Mouse (Mus musculus) macrophage (primary cell): ENCODE results near the gene Cavin4. TPM values are rescaled to one million over a fixed set of nuclear protein-coding genes. Genes with fewer than 3 reads are reported as not detected.
"Not testable (repeated sequence)": the region's sequence is repeated elsewhere in the genome, so short reads cannot be mapped to it uniquely, and the experiment has no call there.

ENCODE experiments used
- H3K27ac ChIP-seq: fragments of 350-480 bp; formaldehyde crosslinking; 2 replicates; pipeline ENCODE4 v1.9.0; 2021
- H3K36me3 ChIP-seq: fragments of 350-480 bp; formaldehyde crosslinking; 2 replicates; pipeline ENCODE4 v1.9.0; 2021; ENCODE audit errors: inconsistent target
- H3K4me3 ChIP-seq: fragments of 350-480 bp; formaldehyde crosslinking; 2 replicates; pipeline ENCODE4 v1.9.0; 2021; ENCODE audit errors: inconsistent target
- H3K79me2 ChIP-seq: fragments of 350-480 bp; formaldehyde crosslinking; 2 replicates; pipeline ENCODE4 v1.9.0; 2021; ENCODE audit errors: inconsistent target
- WGBS: methylation state at CpG from one replicate; pipeline ENCODE4 v1.1.7; 2026; ENCODE audit warnings: inconsistent platforms; ENCODE audit not compliant: missing documents; 5-methylcytosine and 5-hydroxymethylcytosine counted together
- polyA plus RNA-seq: library from polyadenylated mRNA; stranded (reverse); fragments of 250-400 nt; gene quantifications from 3 replicates; pipeline ENCODE4 v1.2.4, GENCODE M21; 2018; ENCODE audit warnings: inconsistent platforms

Gene Cavin4
- polyA plus RNA-seq, 1 experiment from 2014 or later: not detected

DNA sequence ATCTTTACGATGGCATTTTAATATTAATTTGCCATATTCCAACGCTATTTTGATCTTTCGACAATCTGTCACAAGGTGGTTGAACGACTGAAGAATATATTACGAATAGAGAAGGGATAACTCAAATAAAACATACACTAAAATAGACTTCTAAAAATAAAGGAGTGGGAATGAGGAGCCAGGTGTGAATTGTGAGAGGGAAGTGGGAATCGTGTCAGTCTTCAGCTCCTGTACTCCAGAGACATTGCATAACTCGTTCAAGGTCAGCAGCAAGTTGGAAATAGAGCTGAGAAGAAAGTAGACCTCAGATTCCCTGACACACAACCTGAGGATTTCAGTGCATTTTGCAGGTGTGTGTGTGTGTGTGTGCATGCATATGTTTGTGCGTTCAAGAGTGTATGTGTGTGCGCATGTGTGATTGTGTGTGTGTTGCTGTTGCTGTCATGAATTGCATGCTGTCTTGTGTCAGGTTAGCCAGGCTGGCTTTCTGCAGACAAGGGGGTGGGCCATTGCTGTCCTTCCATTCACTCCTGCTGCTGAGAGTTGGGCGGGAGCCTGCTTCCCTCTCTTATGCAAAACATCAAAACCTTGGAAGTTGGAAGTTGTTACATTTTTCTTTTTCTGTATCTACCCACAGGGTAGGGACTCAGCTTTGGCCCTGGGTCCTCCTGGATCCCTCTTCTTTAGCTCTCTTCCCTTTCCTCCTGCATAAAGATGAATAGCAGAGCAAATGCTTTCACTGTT lies 12.5 kb upstream of the Cavin4 start:
- Histone ChIP-seq H3K79me2 (no peaks in the 10 kb centered on the region), H3K36me3 (no peaks in the 10 kb centered on the region), H3K4me3 (no peak overlapping the region), H3K27ac (no peak overlapping the region)
- 92% methylated on average over 10 of the region's 10 CpGs for WGBS

DNA sequence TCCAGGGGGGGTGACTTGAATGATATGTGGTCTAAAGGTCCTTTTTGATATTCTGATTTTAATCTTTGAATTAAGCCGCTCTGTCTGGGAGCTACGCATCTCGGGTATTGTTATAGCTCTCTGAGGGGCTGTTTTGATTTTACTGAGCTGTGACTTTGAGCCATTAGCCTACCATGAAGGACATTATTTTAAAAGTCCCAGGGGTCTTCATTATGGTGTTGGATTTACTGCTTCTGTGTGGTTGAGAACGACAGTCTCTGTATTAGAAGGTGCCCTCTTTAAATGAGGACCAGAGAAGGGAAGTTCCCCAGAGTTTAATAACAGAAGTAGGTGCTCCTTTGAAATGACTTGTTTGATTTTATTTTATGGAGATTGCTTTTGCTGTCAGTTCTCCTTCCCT lies 9.2 kb upstream of the Cavin4 start:
- WGBS: 92% methylated on average over 4 of the region's 4 CpGs
- H3K36me3 ChIP-seq: no peaks in the 10 kb centered on the region

GRCm38 (mm10) chr4:48656530-48656929 lies 6.8 kb upstream of the Cavin4 start:
- 46% methylated on average over 8 of the region's 8 CpGs for WGBS
- Histone ChIP-seq H3K4me3 (no peak overlapping the region), H3K36me3 (no peaks in the 10 kb centered on the region), H3K27ac (no peak overlapping the region), H3K79me2 (no peaks in the 10 kb centered on the region)

More for the DNA sequence above, 9.2 kb upstream of the Cavin4 start:
- H3K79me2 ChIP-seq: no peaks in the 10 kb centered on the region
- no peak overlapping the region for H3K27ac ChIP-seq
- no peak overlapping the region for H3K4me3 ChIP-seq

GRCm38 (mm10) chr4:48660144-48660543 lies 3.2 kb upstream of the Cavin4 start:
- H3K79me2 ChIP-seq: no peaks in the 10 kb centered on the region
- no peak overlapping the region for H3K27ac ChIP-seq
- no peak overlapping the region for H3K4me3 ChIP-seq
- no peaks in the 10 kb centered on the region for H3K36me3 ChIP-seq
- 34% methylated on average over 4 of the region's 4 CpGs for WGBS

GRCm38 (mm10) chr4:48660619-48661575 lies 2.4 kb upstream of the Cavin4 start:
- H3K79me2 ChIP-seq: no peaks in the 10 kb centered on the region
- H3K27ac ChIP-seq: no peak overlapping the region
- H3K36me3 ChIP-seq: no peaks in the 10 kb centered on the region
- H3K4me3 ChIP-seq: no peak overlapping the region
- 94% methylated on average over 7 of the region's 7 CpGs for WGBS

- no peaks in the 10 kb centered on the region for H3K79me2 ChIP-seq
- no peak overlapping the region for H3K4me3 ChIP-seq
- 92% methylated on average over 6 of the region's 6 CpGs for WGBS
- H3K27ac ChIP-seq: no peak overlapping the region
- H3K36me3 ChIP-seq: no peaks in the 10 kb centered on the region
Observed at GRCm38 (mm10) chr4:48664021-48664420, 707 bp downstream of the Cavin4 start.

DNA sequence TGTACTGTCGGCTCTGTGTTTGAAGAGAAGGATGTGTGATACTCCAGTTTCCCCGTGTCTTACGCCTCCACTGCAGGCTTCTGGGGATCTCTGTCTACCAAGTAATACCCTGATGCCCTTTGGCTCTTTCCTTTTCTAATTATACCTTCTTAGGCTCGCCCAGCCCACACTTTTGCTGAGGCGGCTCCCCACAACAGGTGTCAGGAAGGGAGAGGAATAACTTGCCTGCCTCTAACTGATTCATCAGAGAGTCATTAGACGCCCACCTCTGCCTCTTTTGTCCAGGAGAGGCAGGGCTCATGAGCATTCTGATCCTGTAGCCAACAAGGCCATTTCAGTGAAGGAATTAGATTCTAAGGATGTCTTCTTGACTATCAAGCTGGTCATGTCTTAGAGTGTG lies 4.0 kb downstream of the Cavin4 start:
- no peak overlapping the region for H3K4me3 ChIP-seq
- 95% methylated on average over 6 of the region's 6 CpGs for WGBS
- H3K36me3 ChIP-seq: no peaks in the 10 kb centered on the region
- H3K27ac ChIP-seq: no peak overlapping the region
- H3K79me2 ChIP-seq: no peaks in the 10 kb centered on the region

DNA sequence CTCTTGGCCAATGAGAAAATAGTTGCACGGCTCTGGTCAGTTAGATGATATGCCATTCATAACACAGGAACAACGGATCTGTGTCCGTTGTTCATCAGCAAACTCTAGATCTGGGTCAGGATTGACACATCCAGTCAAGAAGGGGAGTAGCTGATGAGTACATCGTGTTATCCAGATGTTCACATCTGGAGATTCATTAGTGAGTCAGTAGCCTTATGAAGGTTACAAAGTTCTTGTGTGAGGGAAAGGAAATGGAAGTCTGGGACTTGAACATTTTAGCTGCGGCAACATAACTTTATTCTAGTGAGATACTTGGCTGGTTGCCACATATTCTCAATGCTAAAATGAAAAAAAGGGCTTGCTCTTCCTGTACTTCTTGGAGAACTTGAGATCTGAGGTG lies 9.6 kb downstream of the Cavin4 start:
- H3K79me2 ChIP-seq: no peaks in the 10 kb centered on the region
- H3K27ac ChIP-seq: no peak overlapping the region
- H3K4me3 ChIP-seq: no peak overlapping the region
- 82% methylated on average over 5 of the region's 5 CpGs for WGBS
- H3K36me3 ChIP-seq: no peaks in the 10 kb centered on the region

- Histone ChIP-seq H3K4me3 (no peak overlapping the region), H3K27ac (no peak overlapping the region)
- 0% methylated on average over 7 of the region's 7 CpGs for WGBS
Observed at GRCm38 (mm10) chr4:48674412-48674811, 11.1 kb downstream of the Cavin4 start.

DNA sequence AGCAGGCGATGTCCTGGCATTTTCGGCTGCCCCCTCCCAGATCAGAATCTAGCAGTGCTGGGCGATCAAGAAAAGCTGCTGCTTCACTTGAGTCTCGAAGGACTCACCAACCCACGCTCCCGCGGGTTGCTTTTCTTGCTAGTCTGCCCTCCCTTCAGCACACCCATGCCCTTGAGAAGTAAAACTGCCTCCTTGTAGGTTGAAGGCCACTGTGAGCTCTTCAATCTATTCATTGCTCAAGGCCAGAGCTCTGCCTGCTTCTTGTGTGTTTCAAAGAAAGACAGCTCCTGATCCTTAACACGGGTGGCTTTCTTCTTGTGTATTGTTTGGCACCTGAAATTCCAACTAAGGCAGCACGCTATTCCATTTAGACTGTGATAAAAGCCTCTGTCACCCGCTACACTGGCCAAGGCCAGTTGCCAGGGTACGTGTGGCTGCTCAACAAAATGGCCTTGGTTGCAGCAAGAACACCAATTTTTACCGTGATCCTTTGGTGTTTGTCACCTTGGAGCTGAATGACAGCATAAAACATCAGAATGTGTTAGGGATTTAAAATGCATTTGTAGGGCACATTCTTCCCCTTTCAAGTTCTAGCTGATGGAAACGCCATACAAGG lies 13.4 kb downstream of the Cavin4 start:
- Histone ChIP-seq H3K36me3 (no peaks in the 10 kb centered on the region), H3K79me2 (no peaks in the 10 kb centered on the region), H3K4me3 (no peak overlapping the region), H3K27ac (no peak overlapping the region)
- WGBS: 94% methylated on average over 13 of the region's 13 CpGs

More at GRCm38 (mm10) chr4:48674412-48674811, 11.1 kb downstream of the Cavin4 start:
- Histone ChIP-seq H3K36me3 (no peaks in the 10 kb centered on the region), H3K79me2 (no peaks in the 10 kb centered on the region)

DNA sequence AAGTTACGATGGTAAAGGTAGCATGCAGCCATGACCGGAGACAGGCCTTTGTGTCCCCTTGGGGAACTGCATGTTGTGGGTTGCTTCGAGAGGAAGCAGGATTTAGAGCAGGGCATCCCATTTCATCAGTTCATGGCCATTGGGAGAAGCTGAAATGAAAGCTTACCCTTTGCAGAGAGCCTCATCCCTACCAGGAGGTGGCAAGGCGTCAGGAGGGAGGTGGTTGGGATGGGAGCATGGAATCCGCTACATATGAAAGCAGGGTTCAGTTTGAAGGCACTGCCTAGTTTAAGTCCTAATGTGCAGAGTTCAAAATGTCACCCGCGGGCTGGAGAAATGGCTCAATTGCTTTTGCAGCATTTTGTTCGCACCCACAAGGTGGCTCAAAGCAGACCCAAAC lies 14.0 kb downstream of the Cavin4 start:
- WGBS: 96% methylated on average over 8 of the region's 8 CpGs
- H3K27ac ChIP-seq: no peak overlapping the region
- no peaks in the 10 kb centered on the region for H3K36me3 ChIP-seq
- H3K4me3 ChIP-seq: no peak overlapping the region
- no peaks in the 10 kb centered on the region for H3K79me2 ChIP-seq

- Histone ChIP-seq H3K79me2 (no peaks in the 10 kb centered on the region), H3K27ac (no peak overlapping the region), H3K36me3 (no peaks in the 10 kb centered on the region), H3K4me3 (no peak overlapping the region)
- 71% methylated on average over 2 of the region's 2 CpGs for WGBS
Observed at GRCm38 (mm10) chr4:48677812-48678211, 14.5 kb downstream of the Cavin4 start.

GRCm38 (mm10) chr4:48678793-48679192 lies 15.5 kb downstream of the Cavin4 start:
- no peaks in the 10 kb centered on the region for H3K36me3 ChIP-seq
- 96% methylated on average over 9 of the region's 9 CpGs for WGBS
- no peak overlapping the region for H3K4me3 ChIP-seq
- H3K27ac ChIP-seq: no peak overlapping the region
- no peaks in the 10 kb centered on the region for H3K79me2 ChIP-seq

DNA sequence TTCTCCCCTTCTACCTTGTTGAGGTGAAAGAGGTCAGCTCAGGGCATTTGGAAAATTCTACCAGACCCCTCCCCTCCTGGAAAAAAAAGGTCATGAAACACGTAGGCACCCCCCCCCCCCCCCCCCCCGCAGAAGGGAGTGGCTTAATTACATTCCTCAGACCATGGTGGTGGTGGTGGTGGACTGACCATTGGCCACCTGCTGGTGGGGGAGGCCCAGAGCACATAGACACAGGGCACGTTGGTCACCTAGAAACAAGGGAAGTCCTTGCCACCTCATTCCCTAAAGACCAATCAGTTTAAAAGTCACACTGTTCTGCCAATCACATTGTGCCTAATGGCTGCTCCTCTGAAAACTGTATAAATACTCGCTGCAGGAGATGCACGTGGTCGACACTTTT lies 16.4 kb downstream of the Cavin4 start:
- not testable (repeated sequence) for H3K4me3 ChIP-seq, H3K27ac ChIP-seq, H3K36me3 ChIP-seq, H3K79me2 ChIP-seq
- WGBS: 84% methylated on average over 4 of the region's 6 CpGs

- Histone ChIP-seq H3K4me3 (no peak overlapping the region), H3K27ac (no peak overlapping the region), H3K79me2 (no peaks in the 10 kb centered on the region), H3K36me3 (no peaks in the 10 kb centered on the region)
- 93% methylated on average over 7 of the region's 7 CpGs for WGBS
Observed at GRCm38 (mm10) chr4:48680214-48680613, 16.9 kb downstream of the Cavin4 start.
